Mouse (Mus musculus) forebrain, embryonic 13.5 days (tissue): ENCODE measurements around the gene Agap1. TPM values are rescaled to one million over a fixed set of nuclear protein-coding genes. Genes with fewer than 3 reads are reported as not detected.

Source experiments
- ATAC-seq: fragments of 200-750 bp; cut with Nextera tagmentation; 2 replicates; pipeline ENCODE4 v1.8.0; 2017
- H3K27ac ChIP-seq: fragments of 300-500 bp; sonication (generic); 2 replicates; pipeline ENCODE4 v1.5.1; 2015; ENCODE audit warnings: inconsistent platforms, mild to moderate bottlenecking, moderate library complexity
- H3K27me3 ChIP-seq: fragments of 300-500 bp; sonication (generic); 2 replicates; pipeline ENCODE4 v1.6.1; 2015; ENCODE audit warnings: mild to moderate bottlenecking, inconsistent platforms
- H3K36me3 ChIP-seq: fragments of 300-500 bp; sonication (generic); 2 replicates; pipeline ENCODE4 v1.6.1; 2015; ENCODE audit warnings: mild to moderate bottlenecking, inconsistent platforms; ENCODE audit not compliant: poor library complexity, severe bottlenecking
- H3K4me1 ChIP-seq: fragments of 300-500 bp; sonication (generic); 2 replicates; pipeline ENCODE4 v1.6.1; 2015; ENCODE audit warnings: inconsistent platforms
- H3K4me2 ChIP-seq: fragments of 300-500 bp; sonication (generic); 2 replicates; pipeline ENCODE4 v1.6.1; 2015; ENCODE audit warnings: inconsistent platforms, mild to moderate bottlenecking, moderate library complexity
- H3K4me3 ChIP-seq: fragments of 300-500 bp; sonication (generic); 2 replicates; pipeline ENCODE4 v1.5.1; 2015; ENCODE audit warnings: mild to moderate bottlenecking, inconsistent platforms
- H3K9ac ChIP-seq: fragments of 300-500 bp; sonication (generic); 2 replicates; pipeline ENCODE4 v1.6.1; 2015; ENCODE audit warnings: mild to moderate bottlenecking, inconsistent platforms
- H3K9me3 ChIP-seq: fragments of 300-500 bp; sonication (generic); replicated peaks from 2 replicates; pipeline ENCODE4 v1.6.1; 2016; ENCODE audit warnings: inconsistent platforms
- WGBS: fragments of 180-500 bp; shearing (Covaris S2); methylation state at CpG from one replicate; pipeline ENCODE4 v1.1.7; 2015; 5-methylcytosine and 5-hydroxymethylcytosine counted together
- polyA plus RNA-seq: library from polyadenylated mRNA; unstranded; fragments of >200 nt; fragmentation: Nextera tagmentation; extraction: Ambion mirVana; gene quantifications from 2 replicates; pipeline ENCODE4 v1.2.1, GENCODE M21; 2015

Agap1 gene
- polyA plus RNA-seq, 1 experiment from 2014 or later, result 25.4 TPM

GRCm38 (mm10) chr1:89942395-89942976, 487.9 kb downstream of the Agap1 start:
- 2% methylated on average over 15 of the region's 15 CpGs for WGBS
- no peaks in the 10 kb centered on the region for H3K9me3 ChIP-seq
- H3K4me2 ChIP-seq, result peak overlapping the region; percentile 55
- H3K4me1 ChIP-seq, result peaks cover 19% of the 10 kb centered on the region
- peak overlapping the region; percentile 30 for H3K4me3 ChIP-seq
- ATAC-seq, result no peak
- no peaks in the 10 kb centered on the region for H3K36me3 ChIP-seq
- H3K27me3 ChIP-seq, result peaks cover 99% of the 10 kb centered on the region
- no peak overlapping the region for H3K27ac ChIP-seq
- H3K9ac ChIP-seq, result peak overlapping the region; percentile 51; the same call in 1 of the 2 replicates

- Histone ChIP-seq H3K36me3 (no peaks in the 10 kb centered on the region), H3K4me1 (peaks cover 19% of the 10 kb centered on the region), H3K9me3 (no peaks in the 10 kb centered on the region), H3K9ac (no peak overlapping the region), H3K27me3 (peaks cover 99% of the 10 kb centered on the region), H3K4me2 (no peak overlapping the region), H3K27ac (no peak overlapping the region), H3K4me3 (no peak overlapping the region)
- 3% methylated on average over 16 of the region's 16 CpGs for WGBS
- ATAC-seq, result peak; percentile 27; the same call in 1 of the 2 replicates
Measured at GRCm38 (mm10) chr1:89943202-89943601, 488.6 kb downstream of the Agap1 start.
